Mouse (Mus musculus) liver, embryonic 14.5 days (tissue): ENCODE data around the gene Rplp2. TPM values are rescaled to one million over a fixed set of nuclear protein-coding genes. Genes with fewer than 3 reads are reported as not detected.

Experiments used
- ATAC-seq: fragments of 200-750 bp; cut with Nextera tagmentation; 2 replicates; pipeline ENCODE4 v1.8.0; 2017; ENCODE audit warnings: moderate number of reproducible peaks, mild to moderate bottlenecking, moderate library complexity; ENCODE audit not compliant: insufficient read depth
- DNase-seq, 3 experiments: peaks; one replicate each; pipeline ENCODE4 v3.0.0-alpha.2; 2012 to 2013; ENCODE audit warnings: low read depth in 3 of 3, low spot score in 3 of 3
- H3K27ac ChIP-seq: fragments of 300-500 bp; sonication (generic); 2 replicates; pipeline ENCODE4 v1.5.1; 2014; ENCODE audit warnings: moderate library complexity, mild to moderate bottlenecking, control low read depth, inconsistent platforms
- H3K27me3 ChIP-seq: fragments of 300-500 bp; sonication (generic); 2 replicates; pipeline ENCODE4 v1.6.1; 2014; ENCODE audit warnings: mild to moderate bottlenecking, low read length, moderate library complexity; ENCODE audit not compliant: control insufficient read depth, insufficient read depth
- H3K36me3 ChIP-seq: fragments of 300-500 bp; sonication (generic); replicated peaks from 2 replicates; pipeline ENCODE4 v1.6.1; 2014; ENCODE audit warnings: low read depth; ENCODE audit not compliant: control insufficient read depth, insufficient read depth
- H3K4me1 ChIP-seq, 2 experiments: fragments of 200-500 bp in 1 of 2; fragments of 300-500 bp in 1 of 2; sonication (generic) in 1 of 2; replicated peaks; 2 replicates each; pipeline ENCODE4 v1.6.1; 2012 to 2014; ENCODE audit warnings: antibody characterized with exemption in 1 of 2, inconsistent platforms in 1 of 2, low read length in 1 of 2; ENCODE audit not compliant: control insufficient read depth in 2 of 2, insufficient read depth in 2 of 2
- H3K4me2 ChIP-seq: fragments of 300-500 bp; sonication (generic); 2 replicates; pipeline ENCODE4 v1.6.1; 2014; ENCODE audit warnings: low read depth, mild to moderate bottlenecking, control low read depth, moderate library complexity
- H3K4me3 ChIP-seq, 2 experiments: fragments of 200-500 bp in 1 of 2; fragments of 300-500 bp in 1 of 2; sonication (generic) in 1 of 2; 2 replicates each; pipeline ENCODE4 v1.5.1; 2012 to 2014; ENCODE audit warnings: low read depth in 2 of 2, low read length in 2 of 2, mild to moderate bottlenecking in 2 of 2, control low read depth in 1 of 2, inconsistent platforms in 1 of 2, moderate library complexity in 1 of 2; ENCODE audit not compliant: insufficient read depth in 1 of 2
- H3K9ac ChIP-seq: fragments of 300-500 bp; sonication (generic); replicated peaks from 2 replicates; pipeline ENCODE4 v1.6.1; 2014; ENCODE audit warnings: mild to moderate bottlenecking, control low read depth, moderate library complexity
- H3K9me3 ChIP-seq: fragments of 300-500 bp; sonication (generic); 2 replicates; pipeline ENCODE4 v1.6.1; 2016; ENCODE audit warnings: low read length, mixed read lengths; ENCODE audit not compliant: control insufficient read depth
- CTCF ChIP-seq: IDR thresholded peaks from 2 replicates; pipeline ENCODE4 v1.5.1; 2016; ENCODE audit warnings: antibody characterized with exemption, low read depth, control low read depth
- EP300 ChIP-seq: IDR thresholded peaks from 2 replicates; pipeline ENCODE4 v1.6.1; 2016; ENCODE audit warnings: antibody characterized with exemption, low read depth
- WGBS: fragments of 180-500 bp; shearing (Covaris S2); extraction: QIAGEN DNeasy Blood & Tissue Kit; methylation state at CpG from one replicate; pipeline ENCODE4 v1.1.7; 2014; ENCODE audit not compliant: insufficient replicate concordance; 5-methylcytosine and 5-hydroxymethylcytosine counted together
- polyA plus RNA-seq, 2 experiments: library from polyadenylated mRNA; depleted of rRNA in 1 of 2; stranded (reverse) in 1 of 2; unstranded in 1 of 2; fragments of >200 nt; fragmentation: Nextera tagmentation in 1 of 2; extraction: Ambion mirVana in 1 of 2; gene quantifications; 2 replicates each; pipeline versions ENCODE4 v1.2.1 to v1.2.3; 2012 to 2014

Gene Rplp2
- polyA plus RNA-seq, 2 experiments = 661 to 942 TPM

- H3K4me1 ChIP-seq = peaks cover 17 to 24% of the 10 kb centered on the region in 2 experiments
- H3K27me3 ChIP-seq = peaks cover 47% of the 10 kb centered on the region
- H3K9ac ChIP-seq = peak overlapping the region; percentile 69
- ATAC-seq = 0 out of 2 replicates have a peak, but pooled peaks have one; percentile 0
- 58% methylated on average over 10 of the region's 10 CpGs for WGBS
- H3K9me3 ChIP-seq = no peaks in the 10 kb centered on the region
- no peak for DNase-seq
- H3K4me3 ChIP-seq = peak overlapping the region; percentile 12 to 70; a peak in 3 of 4 replicates
- H3K4me2 ChIP-seq = peak overlapping the region; percentile 79
- H3K36me3 ChIP-seq = no peaks in the 10 kb centered on the region; the same call in 1 of the 2 replicates
- H3K27ac ChIP-seq = no peak overlapping the region
- TF ChIP-seq CTCF (no peak), EP300 (no peak)
These were observed 19.5 kb downstream of the Rplp2 start for GRCm38 (mm10) chr7:141466607-141467148.

GRCm38 (mm10) chr7:141467230-141468030 is 20.3 kb downstream of the Rplp2 start, which contains the start of gene Cd151:
TSS of gene Cd151 (plus strand) at chr7:141467392.
- peak within 1 kb of the TSS; percentile 49 for H3K27ac ChIP-seq
- peak; percentile 76 to 82 (median 77) for DNase-seq
- H3K27me3 ChIP-seq = peaks cover 40% of the 10 kb centered on the region
- no peak for TF ChIP-seq CTCF
- TF ChIP-seq EP300 = no peak
- no peaks in the 10 kb centered on the region for H3K9me3 ChIP-seq
- peak within 1 kb of the TSS; percentile 70 to 92 for H3K4me3 ChIP-seq
- H3K4me2 ChIP-seq = peak within 1 kb of the TSS; percentile 79
- peaks cover 4% of the 10 kb centered on the region for H3K36me3 ChIP-seq
- under 1% methylated on average over 52 of the region's 52 CpGs for WGBS
- peak within 1 kb of the TSS; percentile 69 for H3K9ac ChIP-seq
- H3K4me1 ChIP-seq = peaks cover 17 to 24% of the 10 kb centered on the region in 2 experiments
- ATAC-seq = peak; percentile 89

GRCm38 (mm10) chr7:141468164-141468521 is 21.0 kb downstream of the Rplp2 start:
- H3K36me3 ChIP-seq = peaks cover 9% of the 10 kb centered on the region

GRCm38 (mm10) chr7:141468522-141469211 is 21.5 kb downstream of the Rplp2 start:
- H3K4me3 ChIP-seq = peak overlapping the region; percentile 70 to 92
- peak overlapping the region; percentile 79 for H3K4me2 ChIP-seq
- H3K27me3 ChIP-seq = peaks cover 27% of the 10 kb centered on the region
- H3K27ac ChIP-seq = peak overlapping the region; percentile 49
- peak; percentile 62 for ATAC-seq
- H3K9ac ChIP-seq = peak overlapping the region; percentile 69
- H3K4me1 ChIP-seq = peaks cover 20 to 27% of the 10 kb centered on the region in 2 experiments
- H3K9me3 ChIP-seq = no peaks in the 10 kb centered on the region
- H3K36me3 ChIP-seq = peaks cover 9% of the 10 kb centered on the region
- DNase-seq = peak in 2 of 3 experiments; percentile 61 to 69
- TF ChIP-seq CTCF = peak; percentile 64
- TF ChIP-seq EP300 = no peak
- 7% methylated on average over 8 of the region's 8 CpGs for WGBS

More at GRCm38 (mm10) chr7:141468164-141468521, 21.0 kb downstream of the Rplp2 start:
- ATAC-seq (no peak), DNase-seq (no peak)
- Histone ChIP-seq H3K27me3 (peaks cover 33% of the 10 kb centered on the region), H3K4me1 (peaks cover 17 to 24% of the 10 kb centered on the region in 2 experiments), H3K4me3 (peak overlapping the region; percentile 70 to 92), H3K27ac (peak overlapping the region; percentile 49), H3K9me3 (no peaks in the 10 kb centered on the region), H3K4me2 (peak overlapping the region; percentile 79), H3K9ac (peak overlapping the region; percentile 69)
- 19% methylated on average over 5 of the region's 5 CpGs for WGBS
- no peak for TF ChIP-seq EP300
- TF ChIP-seq CTCF = no peak
